Mouse (Mus musculus) testis, adult 2 months (tissue): ENCODE results near the gene Cacna1c. TPM values are rescaled to one million over a fixed set of nuclear protein-coding genes. Genes with fewer than 3 reads are reported as not detected.

Source experiments
- H3K27ac ChIP-seq: fragments of 200-500 bp; 2 replicates; pipeline ENCODE4 v1.5.1; 2012; ENCODE audit warnings: low read depth, low read length; ENCODE audit not compliant: control insufficient read depth, insufficient read depth
- H3K27me3 ChIP-seq: fragments of 200-500 bp; 2 replicates; pipeline ENCODE4 v1.6.1; 2012; ENCODE audit warnings: mild to moderate bottlenecking, low read length, moderate library complexity; ENCODE audit not compliant: control insufficient read depth, insufficient read depth
- H3K36me3 ChIP-seq: fragments of 200-500 bp; 2 replicates; pipeline ENCODE4 v1.6.1; 2012; ENCODE audit warnings: mild to moderate bottlenecking, low read length; ENCODE audit not compliant: control insufficient read depth, insufficient read depth
- H3K4me1 ChIP-seq: fragments of 200-500 bp; 2 replicates; pipeline ENCODE4 v1.6.1; 2012; ENCODE audit warnings: low read length; ENCODE audit not compliant: control insufficient read depth, insufficient read depth
- H3K4me3 ChIP-seq: fragments of 200-500 bp; 2 replicates; pipeline ENCODE4 v1.5.1; 2012; ENCODE audit warnings: low read depth, mild to moderate bottlenecking, low read length, moderate library complexity, mixed read lengths; ENCODE audit not compliant: control insufficient read depth
- CTCF ChIP-seq: fragments of 200-500 bp; IDR thresholded peaks from 2 replicates; pipeline ENCODE4 v1.5.1; 2012; ENCODE audit warnings: low read depth, mild to moderate bottlenecking, inconsistent platforms, low read length, moderate library complexity; ENCODE audit not compliant: control insufficient read depth, insufficient read depth, insufficient replicate concordance
- POLR2A ChIP-seq: fragments of 200-500 bp; IDR thresholded peaks from 2 replicates; pipeline ENCODE4 v1.6.1; 2012; ENCODE audit warnings: low read depth, mild to moderate bottlenecking, inconsistent platforms, low read length, moderate library complexity; ENCODE audit not compliant: control insufficient read depth
- polyA plus RNA-seq: library from polyadenylated mRNA; depleted of rRNA; stranded (reverse); fragments of >200 nt; gene quantifications from 2 replicates; pipeline ENCODE4 v1.2.3, GENCODE M21; 2012

Cacna1c gene
- polyA plus RNA-seq, 1 experiment: 1.8 TPM

DNA sequence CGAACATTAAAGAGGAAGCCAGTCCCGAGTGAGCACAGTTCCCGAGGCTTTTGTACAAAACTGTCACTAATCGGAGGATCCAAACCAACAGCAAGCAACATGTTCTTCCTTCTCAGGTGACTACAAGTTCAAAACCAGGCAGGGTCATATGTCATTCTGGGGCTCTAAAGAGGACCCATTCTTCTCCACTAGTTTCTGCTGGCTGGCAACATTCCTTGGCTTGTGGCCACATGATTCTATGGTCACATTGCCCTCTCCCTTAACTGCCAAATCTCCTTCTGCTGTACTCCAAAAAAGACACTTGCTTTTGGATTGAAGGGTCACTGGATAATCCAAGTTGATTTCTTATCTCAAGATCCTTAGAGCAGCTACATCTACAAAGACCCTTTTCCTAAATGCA is 82.9 kb downstream of the Cacna1c start:
- Histone ChIP-seq H3K36me3 (no peaks in the 10 kb centered on the region), H3K4me1 (peaks cover 5% of the 10 kb centered on the region), H3K27me3 (no peaks in the 10 kb centered on the region), H3K27ac (no peak overlapping the region), H3K4me3 (no peak overlapping the region)
- no peak for TF ChIP-seq CTCF
- no peak for TF ChIP-seq POLR2A

- H3K4me3 ChIP-seq: no peak overlapping the region
- no peak for TF ChIP-seq POLR2A
- TF ChIP-seq CTCF: no peak
- peaks cover 7% of the 10 kb centered on the region for H3K4me1 ChIP-seq
- H3K27ac ChIP-seq: no peak overlapping the region
- H3K27me3 ChIP-seq: no peaks in the 10 kb centered on the region
- H3K36me3 ChIP-seq: no peaks in the 10 kb centered on the region
Measured at GRCm38 (mm10) chr6:119110369-119110768, 85.8 kb downstream of the Cacna1c start.

- TF ChIP-seq CTCF (peak; percentile 43; the same call in 1 of the 2 replicates), POLR2A (no peak)
- Histone ChIP-seq H3K27me3 (no peaks in the 10 kb centered on the region), H3K27ac (no peak overlapping the region)
Measured at GRCm38 (mm10) chr6:119108466-119109394, 87.5 kb downstream of the Cacna1c start.

GRCm38 (mm10) chr6:119107856-119108465 is 88.3 kb downstream of the Cacna1c start:
- Histone ChIP-seq H3K27me3 (no peaks in the 10 kb centered on the region), H3K4me3 (peak overlapping the region; percentile 65), H3K27ac (0 out of 2 replicates have a peak overlapping the region, but pooled peaks have one; percentile 8), H3K36me3 (no peaks in the 10 kb centered on the region), H3K4me1 (peaks cover 7% of the 10 kb centered on the region)
- TF ChIP-seq POLR2A (no peak), CTCF (no peak)

More at GRCm38 (mm10) chr6:119108466-119109394, 87.5 kb downstream of the Cacna1c start:
- H3K36me3 ChIP-seq: no peaks in the 10 kb centered on the region
- H3K4me3 ChIP-seq: peak overlapping the region; percentile 65
- peaks cover 7% of the 10 kb centered on the region for H3K4me1 ChIP-seq

- TF ChIP-seq POLR2A (no peak), CTCF (no peak)
- no peaks in the 10 kb centered on the region for H3K36me3 ChIP-seq
- H3K27me3 ChIP-seq: no peaks in the 10 kb centered on the region
- peak overlapping the region; percentile 65 for H3K4me3 ChIP-seq
- peaks cover 7% of the 10 kb centered on the region for H3K4me1 ChIP-seq
- no peak overlapping the region for H3K27ac ChIP-seq
Measured at GRCm38 (mm10) chr6:119107140-119107855, 88.9 kb downstream of the Cacna1c start.

DNA sequence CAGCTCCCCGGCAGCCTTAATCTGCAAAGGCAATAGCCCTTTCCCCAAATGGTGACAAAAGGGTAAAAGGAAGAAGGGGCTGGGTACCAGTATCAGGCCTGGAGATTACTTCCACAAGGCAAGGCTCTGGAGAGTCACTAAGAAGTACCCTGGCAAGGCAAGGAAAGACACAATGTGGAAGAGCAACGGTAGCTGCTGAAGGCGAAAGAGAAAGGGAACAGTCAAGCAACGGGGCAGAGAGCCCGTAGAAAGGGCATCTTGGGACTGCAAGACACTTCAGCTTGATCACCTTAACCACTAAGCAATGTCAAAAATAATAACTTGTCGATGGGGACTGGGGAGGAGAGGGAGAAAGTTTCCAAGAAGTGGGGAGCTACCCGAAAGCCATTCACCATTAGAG is 89.5 kb downstream of the Cacna1c start:
- H3K36me3 ChIP-seq: no peaks in the 10 kb centered on the region
- peaks cover 7% of the 10 kb centered on the region for H3K4me1 ChIP-seq
- H3K4me3 ChIP-seq: no peak overlapping the region
- TF ChIP-seq CTCF: no peak
- no peak for TF ChIP-seq POLR2A
- H3K27me3 ChIP-seq: no peaks in the 10 kb centered on the region
- no peak overlapping the region for H3K27ac ChIP-seq
